Mouse (Mus musculus) hindbrain, embryonic 10.5 days (tissue): ENCODE measurements around the gene Dab2ip. TPM values are rescaled to one million over a fixed set of nuclear protein-coding genes. Genes with fewer than 3 reads are reported as not detected.

ENCODE experiments used
- DNase-seq: peaks from one replicate; pipeline ENCODE4 v3.0.0-alpha.2; 2017; ENCODE audit warnings: low spot score
- H3K27ac ChIP-seq: fragments of 300-500 bp; sonication (generic); 2 replicates; pipeline ENCODE4 v1.5.1; 2016; ENCODE audit warnings: mild to moderate bottlenecking, moderate library complexity
- H3K27me3 ChIP-seq: fragments of 300-500 bp; sonication (generic); 2 replicates; pipeline ENCODE4 v1.6.1; 2016; ENCODE audit warnings: mild to moderate bottlenecking; ENCODE audit not compliant: poor library complexity, insufficient read depth, severe bottlenecking
- H3K36me3 ChIP-seq: fragments of 300-500 bp; sonication (generic); 2 replicates; pipeline ENCODE4 v1.6.1; 2016; ENCODE audit warnings: mild to moderate bottlenecking, moderate library complexity
- H3K4me1 ChIP-seq: fragments of 300-500 bp; sonication (generic); replicated peaks from 2 replicates; pipeline ENCODE4 v1.6.1; 2016; ENCODE audit warnings: mild to moderate bottlenecking
- H3K4me3 ChIP-seq: fragments of 300-500 bp; sonication (generic); 2 replicates; pipeline ENCODE4 v1.5.1; 2016; ENCODE audit warnings: mild to moderate bottlenecking, moderate library complexity
- H3K9me3 ChIP-seq: fragments of 300-500 bp; sonication (generic); 2 replicates; pipeline ENCODE4 v1.6.1; 2016; ENCODE audit warnings: mild to moderate bottlenecking, moderate library complexity
- WGBS: fragments of 180-500 bp; shearing (Covaris S2); methylation state at CpG from one replicate; pipeline ENCODE4 v1.1.7; 2016; 5-methylcytosine and 5-hydroxymethylcytosine counted together
- polyA plus RNA-seq: library from polyadenylated mRNA; unstranded; fragments of >200 nt; fragmentation: Nextera tagmentation; extraction: Ambion mirVana; gene quantifications from 2 replicates; pipeline ENCODE4 v1.2.1, GENCODE M21; 2016

Gene Dab2ip
- polyA plus RNA-seq, 1 experiment from 2014 or later = 28.8 TPM

DNA sequence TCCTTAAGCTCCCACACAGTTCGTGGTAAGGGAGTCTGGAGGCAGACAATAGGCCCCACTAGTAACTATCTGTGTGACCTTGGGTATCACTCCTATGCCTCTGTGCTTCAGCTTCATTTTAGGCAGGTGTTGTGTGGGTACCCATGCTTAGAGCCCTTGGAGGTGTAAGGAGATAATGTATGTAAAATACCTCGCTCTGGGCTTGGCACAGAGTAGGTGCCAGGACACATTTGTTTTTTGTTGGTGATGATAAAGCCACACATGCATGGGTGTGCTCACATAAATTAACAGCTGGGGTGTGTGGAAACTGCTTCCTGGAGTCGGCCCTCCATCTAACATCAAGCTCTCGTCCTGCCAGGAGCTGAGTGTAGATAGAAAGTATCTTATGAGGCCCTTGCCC lies 130.1 kb downstream of the Dab2ip start:
- WGBS = 82% methylated on average over 4 of the region's 4 CpGs
- Histone ChIP-seq H3K27me3 (no peaks in the 10 kb centered on the region), H3K4me3 (no peak overlapping the region), H3K4me1 (peaks cover 73% of the 10 kb centered on the region), H3K36me3 (peaks cover 12% of the 10 kb centered on the region), H3K9me3 (no peaks in the 10 kb centered on the region), H3K27ac (no peak overlapping the region)
- no peak for DNase-seq

GRCm38 (mm10) chr2:35688581-35688980 lies 130.5 kb downstream of the Dab2ip start:
- peaks cover 12% of the 10 kb centered on the region for H3K36me3 ChIP-seq
- H3K27ac ChIP-seq = no peak overlapping the region
- WGBS = 94% methylated on average over 5 of the region's 5 CpGs
- H3K9me3 ChIP-seq = no peaks in the 10 kb centered on the region
- H3K27me3 ChIP-seq = no peaks in the 10 kb centered on the region
- peaks cover 73% of the 10 kb centered on the region for H3K4me1 ChIP-seq
- no peak for DNase-seq
- no peak overlapping the region for H3K4me3 ChIP-seq

- Histone ChIP-seq H3K9me3 (no peaks in the 10 kb centered on the region), H3K4me1 (peaks cover 71% of the 10 kb centered on the region), H3K27ac (no peak overlapping the region), H3K4me3 (no peak overlapping the region), H3K36me3 (peaks cover 12% of the 10 kb centered on the region), H3K27me3 (no peaks in the 10 kb centered on the region)
- no peak for DNase-seq
- WGBS = 73% methylated on average over 2 of the region's 2 CpGs
These were observed 131.8 kb downstream of the Dab2ip start for GRCm38 (mm10) chr2:35689881-35690280.

DNA sequence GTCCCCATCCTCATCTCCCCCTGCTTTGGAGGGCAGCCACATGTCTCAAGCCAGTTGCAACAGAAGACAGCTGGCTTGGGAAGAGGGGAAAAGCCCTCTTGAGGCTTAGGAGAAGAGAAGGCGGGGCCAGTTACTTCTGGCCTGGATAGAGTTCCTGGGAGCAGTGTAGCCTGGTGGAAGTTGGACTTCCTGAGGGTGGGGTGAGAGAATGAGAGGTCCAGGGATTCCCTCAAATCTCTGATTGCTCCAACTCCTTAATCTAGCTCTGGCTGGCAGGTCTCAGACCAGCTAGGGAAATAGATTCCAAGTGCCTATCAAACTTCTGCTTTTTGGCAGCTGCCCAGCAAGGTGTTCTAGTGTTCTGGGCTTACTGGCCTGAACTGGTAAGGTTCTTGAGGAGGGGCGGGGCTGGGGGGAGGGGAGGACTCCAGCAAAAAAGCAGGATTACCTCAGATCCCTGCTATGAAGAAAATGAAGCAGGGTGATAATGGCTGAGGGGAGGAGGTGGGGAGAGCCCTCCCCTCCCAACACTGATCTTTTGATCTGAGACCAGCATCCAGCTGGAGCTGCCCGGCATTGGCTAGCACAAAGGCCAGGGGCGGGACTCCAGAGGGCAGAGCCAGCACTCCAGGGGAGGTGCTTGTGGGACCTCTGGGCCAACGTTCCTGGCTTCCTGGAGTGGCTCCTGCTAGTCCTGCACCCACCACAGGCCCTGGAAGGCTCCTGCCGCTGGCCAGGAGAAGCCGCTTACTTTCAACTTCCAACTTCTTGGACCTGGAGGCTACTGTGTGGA lies 133.4 kb downstream of the Dab2ip start:
- Histone ChIP-seq H3K36me3 (peaks cover 6% of the 10 kb centered on the region), H3K27ac (peak overlapping the region; percentile 46), H3K4me1 (peaks cover 82% of the 10 kb centered on the region), H3K27me3 (no peaks in the 10 kb centered on the region), H3K4me3 (no peak overlapping the region), H3K9me3 (no peaks in the 10 kb centered on the region)
- WGBS = 23% methylated on average over 7 of the region's 7 CpGs
- DNase-seq = peak; percentile 57

GRCm38 (mm10) chr2:35692272-35692900 lies 134.3 kb downstream of the Dab2ip start:
- Histone ChIP-seq H3K27me3 (no peaks in the 10 kb centered on the region), H3K36me3 (no peaks in the 10 kb centered on the region; the same call in 1 of the 2 replicates), H3K4me3 (no peak overlapping the region), H3K27ac (peak overlapping the region; percentile 46), H3K4me1 (peaks cover 86% of the 10 kb centered on the region), H3K9me3 (no peaks in the 10 kb centered on the region)
- no peak for DNase-seq
- 87% methylated on average over 11 of the region's 11 CpGs for WGBS

GRCm38 (mm10) chr2:35693037-35693436 lies 135.0 kb downstream of the Dab2ip start:
- Histone ChIP-seq H3K4me3 (no peak overlapping the region), H3K27ac (no peak overlapping the region), H3K4me1 (peaks cover 91% of the 10 kb centered on the region), H3K36me3 (no peaks in the 10 kb centered on the region; the same call in 1 of the 2 replicates), H3K9me3 (no peaks in the 10 kb centered on the region), H3K27me3 (no peaks in the 10 kb centered on the region)
- 86% methylated on average over 7 of the region's 7 CpGs for WGBS
- no peak for DNase-seq

- peaks cover 83% of the 10 kb centered on the region for H3K4me1 ChIP-seq
These were observed 136.0 kb downstream of the Dab2ip start for GRCm38 (mm10) chr2:35694111-35694510.

GRCm38 (mm10) chr2:35696193-35696541 lies 138.1 kb downstream of the Dab2ip start:
- DNase-seq = no peak
- no peaks in the 10 kb centered on the region for H3K27me3 ChIP-seq
- WGBS = 73% methylated on average over 7 of the region's 7 CpGs
- H3K9me3 ChIP-seq = no peaks in the 10 kb centered on the region
- no peak overlapping the region for H3K4me3 ChIP-seq
- 0 out of 2 replicates have a peak overlapping the region, but pooled peaks have one; percentile 50 for H3K27ac ChIP-seq
- no peaks in the 10 kb centered on the region; the same call in 1 of the 2 replicates for H3K36me3 ChIP-seq
- peaks cover 85% of the 10 kb centered on the region for H3K4me1 ChIP-seq

More at GRCm38 (mm10) chr2:35694111-35694510, 136.0 kb downstream of the Dab2ip start:
- Histone ChIP-seq H3K27ac (0 out of 2 replicates have a peak overlapping the region, but pooled peaks have one; percentile 42), H3K27me3 (no peaks in the 10 kb centered on the region), H3K4me3 (no peak overlapping the region), H3K9me3 (no peaks in the 10 kb centered on the region), H3K36me3 (no peaks in the 10 kb centered on the region; the same call in 1 of the 2 replicates)
- WGBS = 53% methylated on average over 2 of the region's 2 CpGs
- no peak for DNase-seq

DNA sequence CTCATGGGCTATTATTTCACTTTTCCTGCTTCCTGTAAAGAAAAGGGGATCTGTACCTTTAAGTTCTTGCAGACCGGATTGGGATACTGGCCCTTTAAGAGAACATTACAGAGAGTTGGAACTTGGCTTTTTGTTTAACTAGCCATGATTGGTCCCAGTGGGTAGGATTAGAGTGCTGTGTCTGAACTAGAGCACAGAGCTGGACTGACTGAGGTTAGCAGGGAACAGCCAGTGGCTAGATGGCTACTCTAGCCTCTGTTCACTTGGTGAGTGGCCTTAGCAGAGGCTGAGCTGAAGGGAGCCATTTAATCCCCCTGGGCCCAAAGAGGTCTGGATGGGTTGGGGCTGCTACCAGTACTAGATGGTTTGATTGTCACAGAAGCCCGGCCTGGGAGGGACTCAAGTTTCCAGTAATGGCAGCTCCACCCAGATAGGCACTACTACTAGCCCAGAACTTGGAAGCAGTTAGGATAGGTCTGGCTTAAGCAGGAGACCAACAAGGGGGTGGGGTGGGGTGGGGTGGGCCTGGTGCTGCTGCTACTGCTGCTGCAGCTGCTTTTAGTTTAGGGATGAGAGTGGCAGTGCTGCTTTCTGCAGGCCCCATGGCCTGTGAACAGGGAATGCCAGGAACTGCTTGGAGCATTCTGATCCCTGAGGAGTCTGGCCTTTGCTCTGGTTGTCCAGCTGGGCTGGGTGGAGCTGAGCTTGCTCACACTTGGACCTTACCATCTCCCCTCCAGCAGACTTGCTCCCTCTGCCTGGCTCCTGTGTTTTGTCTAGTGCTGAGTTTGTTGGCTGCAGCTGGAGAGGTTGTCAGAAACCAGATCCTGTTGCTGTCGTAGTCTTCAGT lies 138.7 kb downstream of the Dab2ip start:
- peak overlapping the region; percentile 50 for H3K27ac ChIP-seq
- no peaks in the 10 kb centered on the region for H3K9me3 ChIP-seq
- peaks cover 85% of the 10 kb centered on the region for H3K4me1 ChIP-seq
- H3K36me3 ChIP-seq = peaks cover 1% of the 10 kb centered on the region; the same call in 1 of the 2 replicates
- 58% methylated on average over 3 of the region's 3 CpGs for WGBS
- no peaks in the 10 kb centered on the region for H3K27me3 ChIP-seq
- DNase-seq = peak; percentile 16
- H3K4me3 ChIP-seq = no peak overlapping the region

DNA sequence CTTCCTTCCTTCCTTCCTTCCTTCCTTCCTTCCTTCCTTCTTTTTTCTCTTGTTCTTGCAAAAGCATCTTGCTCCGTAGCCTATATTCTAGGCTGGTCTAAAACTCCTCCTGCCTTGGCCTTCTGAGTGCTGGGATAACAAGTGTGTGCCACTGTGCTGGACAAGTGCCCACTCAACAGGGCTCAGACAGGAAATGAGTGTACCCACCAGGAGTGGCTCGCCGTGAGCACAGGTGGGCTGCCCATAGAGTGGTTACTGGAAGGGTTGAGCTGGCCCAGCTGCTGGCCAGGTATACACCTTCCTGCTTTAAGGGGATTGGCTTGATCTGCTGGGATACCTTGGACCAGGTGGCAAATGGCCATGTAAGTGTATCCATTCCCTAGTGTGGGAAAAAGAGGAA lies 139.7 kb downstream of the Dab2ip start:
- no peaks in the 10 kb centered on the region for H3K9me3 ChIP-seq
- DNase-seq = no peak
- no peak overlapping the region for H3K27ac ChIP-seq
- peaks cover 4% of the 10 kb centered on the region; the same call in 1 of the 2 replicates for H3K36me3 ChIP-seq
- WGBS = 90% methylated on average over 3 of the region's 3 CpGs
- no peak overlapping the region for H3K4me3 ChIP-seq
- no peaks in the 10 kb centered on the region for H3K27me3 ChIP-seq
- H3K4me1 ChIP-seq = peaks cover 85% of the 10 kb centered on the region

- H3K27ac ChIP-seq = peak overlapping the region; percentile 53
- WGBS = 78% methylated on average over 2 of the region's 2 CpGs
These were observed 142.9 kb downstream of the Dab2ip start for GRCm38 (mm10) chr2:35700966-35701365.

DNA sequence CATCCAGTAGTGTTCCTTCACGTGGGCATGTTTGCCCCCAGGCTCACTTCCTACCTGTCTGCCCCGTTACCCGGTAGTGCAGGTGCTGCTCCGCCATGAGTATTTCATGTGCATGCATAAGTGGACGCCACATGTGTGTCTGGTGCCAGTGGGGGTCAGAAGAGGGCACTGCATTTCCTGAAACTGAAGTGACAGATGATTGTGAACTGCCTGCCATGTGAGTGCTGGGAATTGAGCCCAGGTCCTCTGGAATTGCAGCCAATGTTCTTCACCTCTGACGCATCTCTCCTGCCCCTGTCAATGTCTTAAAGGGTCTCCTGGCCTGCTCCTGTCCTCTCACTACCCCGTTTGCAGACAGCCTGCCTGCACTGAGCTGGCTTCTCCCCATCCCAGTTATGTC lies 143.9 kb downstream of the Dab2ip start:
- Histone ChIP-seq H3K36me3 (peaks cover 18% of the 10 kb centered on the region), H3K4me1 (peaks cover 63% of the 10 kb centered on the region), H3K9me3 (no peaks in the 10 kb centered on the region), H3K27me3 (no peaks in the 10 kb centered on the region), H3K27ac (peak overlapping the region; percentile 63), H3K4me3 (no peak overlapping the region)
- 83% methylated on average over 7 of the region's 7 CpGs for WGBS
- no peak for DNase-seq

More at GRCm38 (mm10) chr2:35700966-35701365, 142.9 kb downstream of the Dab2ip start:
- H3K4me1 ChIP-seq = peaks cover 69% of the 10 kb centered on the region
- no peak for DNase-seq
- no peak overlapping the region for H3K4me3 ChIP-seq
- H3K9me3 ChIP-seq = no peaks in the 10 kb centered on the region
- H3K36me3 ChIP-seq = peaks cover 18% of the 10 kb centered on the region
- H3K27me3 ChIP-seq = no peaks in the 10 kb centered on the region
